Mouse (Mus musculus) lung, embryonic 14.5 days (tissue): ENCODE results near the gene Cd163. TPM values are rescaled to one million over a fixed set of nuclear protein-coding genes. Genes with fewer than 3 reads are reported as not detected.
"Not testable (repeated sequence)": the region's sequence is repeated elsewhere in the genome, so short reads cannot be mapped to it uniquely, and the experiment has no call there.

Experiments
- ATAC-seq: fragments of 200-750 bp; cut with Nextera tagmentation; 2 replicates; pipeline ENCODE4 v1.8.0; 2017; ENCODE audit warnings: mild to moderate bottlenecking, moderate TSS enrichment, moderate library complexity; ENCODE audit not compliant: insufficient read depth
- DNase-seq: peaks from one replicate; pipeline ENCODE4 v3.0.0-alpha.2; 2015
- H3K27ac ChIP-seq: fragments of 300-500 bp; sonication (generic); 2 replicates; pipeline ENCODE4 v1.5.1; 2014; ENCODE audit warnings: low read depth, mild to moderate bottlenecking, moderate library complexity
- H3K27me3 ChIP-seq: fragments of 300-500 bp; sonication (generic); 2 replicates; pipeline ENCODE4 v1.6.1; 2014; ENCODE audit warnings: low read length, control low read depth; ENCODE audit not compliant: insufficient read depth
- H3K36me3 ChIP-seq: fragments of 300-500 bp; sonication (generic); 2 replicates; pipeline ENCODE4 v1.6.1; 2014; ENCODE audit warnings: control low read depth; ENCODE audit not compliant: insufficient read depth
- H3K4me1 ChIP-seq: fragments of 300-500 bp; sonication (generic); 2 replicates; pipeline ENCODE4 v1.6.1; 2014; ENCODE audit warnings: antibody characterized with exemption, control low read depth; ENCODE audit not compliant: insufficient read depth
- H3K4me2 ChIP-seq: fragments of 300-500 bp; sonication (generic); 2 replicates; pipeline ENCODE4 v1.6.1; 2014; ENCODE audit warnings: mild to moderate bottlenecking
- H3K4me3 ChIP-seq: fragments of 300-500 bp; sonication (generic); 2 replicates; pipeline ENCODE4 v1.5.1; 2014; ENCODE audit warnings: low read depth, low read length
- H3K9ac ChIP-seq: fragments of 300-500 bp; sonication (generic); 2 replicates; pipeline ENCODE4 v1.6.1; 2014
- H3K9me3 ChIP-seq: fragments of 300-500 bp; sonication (generic); 2 replicates; pipeline ENCODE4 v1.6.1; 2016; ENCODE audit warnings: low read depth, low read length, control low read depth
- CTCF ChIP-seq: IDR thresholded peaks from 2 replicates; pipeline ENCODE4 v1.5.1; 2016; ENCODE audit warnings: antibody characterized with exemption, low read depth
- WGBS: fragments of 180-500 bp; shearing (Covaris S2); extraction: QIAGEN DNeasy Blood & Tissue Kit; methylation state at CpG from one replicate; pipeline ENCODE4 v1.1.7; 2014; 5-methylcytosine and 5-hydroxymethylcytosine counted together
- polyA plus RNA-seq: library from polyadenylated mRNA; unstranded; fragments of >200 nt; fragmentation: Nextera tagmentation; extraction: Ambion mirVana; gene quantifications from 2 replicates; pipeline ENCODE4 v1.2.1, GENCODE M21; 2014

The Cd163 gene
- polyA plus RNA-seq, 1 experiment from 2014 or later: 0.07 TPM

DNA sequence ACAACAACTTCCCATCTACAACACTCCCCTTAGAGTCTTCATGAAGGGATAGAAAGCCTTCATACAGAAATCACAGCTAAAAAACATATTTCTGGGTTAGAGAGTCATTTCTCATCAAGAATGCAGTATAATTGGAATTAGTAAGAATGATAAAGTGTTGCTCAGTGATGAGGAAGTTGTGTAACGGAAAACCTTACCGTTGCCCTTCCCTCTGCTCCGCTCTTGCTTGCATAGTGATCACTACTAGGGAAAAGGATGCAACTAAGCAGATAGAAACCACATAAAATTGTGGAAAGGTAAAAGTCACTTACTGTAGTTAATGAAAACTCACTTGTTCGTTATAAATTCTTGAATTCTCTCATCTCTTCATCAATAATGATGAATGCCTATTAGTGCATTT is 21.7 kb upstream of the Cd163 start:
- H3K9me3 ChIP-seq: no peaks in the 10 kb centered on the region
- H3K4me1 ChIP-seq: no peaks in the 10 kb centered on the region
- TF ChIP-seq CTCF: no peak
- 88% methylated on average over 4 of the region's 4 CpGs for WGBS
- H3K9ac ChIP-seq: no peak overlapping the region
- H3K27me3 ChIP-seq: no peaks in the 10 kb centered on the region
- no peak overlapping the region for H3K4me3 ChIP-seq
- ATAC-seq (no peak), DNase-seq (no peak)
- H3K27ac ChIP-seq: no peak overlapping the region
- H3K36me3 ChIP-seq: no peaks in the 10 kb centered on the region
- H3K4me2 ChIP-seq: no peak overlapping the region

DNA sequence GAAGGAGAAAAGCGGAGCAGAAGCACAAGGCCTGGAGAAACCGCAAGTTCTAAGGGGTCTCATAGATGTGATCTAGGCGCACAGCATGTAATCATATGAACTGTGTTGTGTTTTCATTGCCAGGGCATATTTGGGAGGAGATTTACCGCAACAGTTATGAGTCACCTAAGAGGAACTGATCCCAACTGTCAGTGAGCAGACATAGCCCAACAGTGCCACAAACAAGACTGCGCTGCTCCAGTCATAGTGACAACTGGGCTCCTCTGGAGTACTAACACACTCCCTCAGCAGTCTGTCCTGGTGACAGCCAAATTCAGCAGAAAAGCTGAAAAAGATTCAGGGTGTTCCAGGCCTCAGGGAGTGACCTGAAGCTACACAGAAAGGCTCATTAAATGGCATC is 7.1 kb upstream of the Cd163 start:
- not testable (repeated sequence) for H3K27ac ChIP-seq, DNase-seq, H3K9ac ChIP-seq, H3K27me3 ChIP-seq, ATAC-seq, H3K4me1 ChIP-seq, H3K4me3 ChIP-seq, H3K9me3 ChIP-seq, H3K36me3 ChIP-seq, H3K4me2 ChIP-seq
- 97% methylated on average over 4 of the region's 5 CpGs for WGBS

DNA sequence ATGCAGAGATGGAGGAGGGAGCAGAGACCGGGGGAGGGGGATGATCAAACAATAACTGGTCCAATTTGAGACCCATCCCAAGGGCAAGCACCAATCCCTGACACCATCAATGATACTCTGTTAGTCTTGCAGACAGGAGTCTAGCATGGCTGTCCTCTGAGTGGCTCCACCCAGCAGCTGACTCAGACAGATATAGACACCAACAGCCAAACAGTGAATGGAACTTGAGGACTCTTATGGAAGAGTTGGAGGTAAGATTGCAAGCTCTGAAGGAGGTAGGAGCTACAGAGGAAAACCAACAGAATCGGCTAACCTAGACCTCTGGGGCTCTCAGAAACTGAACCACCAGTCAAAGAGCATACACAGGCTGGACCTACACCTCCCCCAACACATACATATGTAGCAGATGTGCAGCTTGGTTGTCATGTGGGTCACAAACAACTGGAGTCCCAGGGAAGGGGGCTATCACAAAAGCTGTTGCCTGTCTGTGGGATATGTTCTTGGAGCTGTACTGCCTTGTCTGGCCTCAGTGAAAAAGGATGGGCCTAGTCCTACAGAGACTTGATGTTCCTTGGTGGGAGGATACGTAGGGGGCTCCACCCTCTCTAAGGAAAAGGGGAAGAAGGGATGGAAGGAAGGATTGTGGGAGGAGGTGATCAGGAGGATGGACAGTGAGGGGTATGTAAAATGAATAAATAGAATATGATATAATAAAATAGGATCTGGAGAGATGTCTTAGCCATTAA is 2.8 kb upstream of the Cd163 start:
- Histone ChIP-seq H3K36me3 (no peaks in the 10 kb centered on the region), H3K9me3 (no peaks in the 10 kb centered on the region), H3K27ac (no peak overlapping the region), H3K4me2 (no peak overlapping the region), H3K27me3 (no peaks in the 10 kb centered on the region), H3K4me1 (no peaks in the 10 kb centered on the region), H3K4me3 (no peak overlapping the region), H3K9ac (no peak overlapping the region)
- DNase-seq (no peak), ATAC-seq (no peak)
- no peak for TF ChIP-seq CTCF
- 83% methylated on average over 3 of the region's 3 CpGs for WGBS

DNA sequence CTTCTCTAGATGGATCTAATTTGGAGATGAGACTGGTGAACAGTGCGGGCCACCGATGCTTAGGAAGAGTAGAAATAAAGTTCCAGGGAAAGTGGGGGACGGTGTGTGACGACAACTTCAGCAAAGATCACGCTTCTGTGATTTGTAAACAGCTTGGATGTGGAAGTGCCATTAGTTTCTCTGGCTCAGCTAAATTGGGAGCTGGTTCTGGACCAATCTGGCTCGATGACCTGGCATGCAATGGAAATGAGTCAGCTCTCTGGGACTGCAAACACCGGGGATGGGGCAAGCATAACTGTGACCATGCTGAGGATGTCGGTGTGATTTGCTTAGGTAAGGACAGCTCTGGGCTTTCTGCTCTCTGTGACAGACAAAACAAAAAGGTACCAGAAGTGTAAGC is 4.5 kb downstream of the Cd163 start:
- no peak overlapping the region for H3K9ac ChIP-seq
- no peak overlapping the region for H3K4me2 ChIP-seq
- no peak overlapping the region for H3K4me3 ChIP-seq
- no peaks in the 10 kb centered on the region for H3K27me3 ChIP-seq
- no peak for TF ChIP-seq CTCF
- WGBS: 79% methylated on average over 8 of the region's 8 CpGs
- no peak for DNase-seq
- no peak for ATAC-seq
- no peak overlapping the region for H3K27ac ChIP-seq
- no peaks in the 10 kb centered on the region for H3K36me3 ChIP-seq
- H3K4me1 ChIP-seq: no peaks in the 10 kb centered on the region
- no peaks in the 10 kb centered on the region for H3K9me3 ChIP-seq

DNA sequence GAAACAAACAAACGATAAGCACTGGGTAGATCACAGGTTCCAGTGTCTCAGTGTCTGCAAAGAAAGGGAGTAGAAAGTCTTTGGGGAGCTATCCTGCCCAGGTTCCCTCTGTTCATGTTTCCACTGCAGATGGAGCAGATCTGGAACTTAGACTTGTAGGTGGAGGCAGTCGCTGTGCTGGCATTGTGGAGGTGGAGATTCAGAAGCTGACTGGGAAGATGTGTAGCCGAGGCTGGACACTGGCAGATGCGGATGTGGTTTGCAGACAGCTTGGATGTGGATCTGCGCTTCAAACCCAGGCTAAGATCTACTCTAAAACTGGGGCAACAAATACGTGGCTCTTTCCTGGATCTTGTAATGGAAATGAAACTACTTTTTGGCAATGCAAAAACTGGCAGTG is 7.8 kb downstream of the Cd163 start:
- Histone ChIP-seq H3K27ac (no peak overlapping the region), H3K4me2 (no peak overlapping the region), H3K36me3 (no peaks in the 10 kb centered on the region), H3K9ac (no peak overlapping the region), H3K4me3 (no peak overlapping the region), H3K4me1 (no peaks in the 10 kb centered on the region), H3K27me3 (no peaks in the 10 kb centered on the region), H3K9me3 (no peaks in the 10 kb centered on the region)
- DNase-seq (no peak), ATAC-seq (no peak)
- WGBS: 78% methylated on average over 6 of the region's 6 CpGs
- no peak for TF ChIP-seq CTCF

DNA sequence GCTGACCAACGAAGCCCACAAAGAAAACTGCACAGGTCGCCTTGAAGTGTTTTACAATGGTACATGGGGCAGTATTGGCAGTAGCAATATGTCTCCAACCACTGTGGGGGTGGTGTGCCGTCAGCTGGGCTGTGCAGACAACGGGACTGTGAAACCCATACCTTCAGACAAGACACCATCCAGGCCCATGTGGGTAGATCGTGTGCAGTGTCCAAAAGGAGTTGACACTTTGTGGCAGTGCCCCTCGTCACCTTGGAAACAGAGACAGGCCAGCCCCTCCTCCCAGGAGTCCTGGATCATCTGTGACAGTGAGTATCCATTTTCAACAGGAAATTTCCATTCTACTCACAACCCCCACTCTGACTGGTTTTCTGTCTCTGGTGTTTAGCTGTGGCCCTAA is 15.9 kb downstream of the Cd163 start:
- no peak for DNase-seq
- TF ChIP-seq CTCF: no peak
- Histone ChIP-seq H3K4me2 (no peak overlapping the region), H3K27ac (no peak overlapping the region), H3K36me3 (no peaks in the 10 kb centered on the region), H3K9ac (no peak overlapping the region), H3K9me3 (no peaks in the 10 kb centered on the region), H3K27me3 (no peaks in the 10 kb centered on the region), H3K4me1 (no peaks in the 10 kb centered on the region), H3K4me3 (no peak overlapping the region)
- 55% methylated on average over 6 of the region's 6 CpGs for WGBS
- no peak for ATAC-seq

DNA sequence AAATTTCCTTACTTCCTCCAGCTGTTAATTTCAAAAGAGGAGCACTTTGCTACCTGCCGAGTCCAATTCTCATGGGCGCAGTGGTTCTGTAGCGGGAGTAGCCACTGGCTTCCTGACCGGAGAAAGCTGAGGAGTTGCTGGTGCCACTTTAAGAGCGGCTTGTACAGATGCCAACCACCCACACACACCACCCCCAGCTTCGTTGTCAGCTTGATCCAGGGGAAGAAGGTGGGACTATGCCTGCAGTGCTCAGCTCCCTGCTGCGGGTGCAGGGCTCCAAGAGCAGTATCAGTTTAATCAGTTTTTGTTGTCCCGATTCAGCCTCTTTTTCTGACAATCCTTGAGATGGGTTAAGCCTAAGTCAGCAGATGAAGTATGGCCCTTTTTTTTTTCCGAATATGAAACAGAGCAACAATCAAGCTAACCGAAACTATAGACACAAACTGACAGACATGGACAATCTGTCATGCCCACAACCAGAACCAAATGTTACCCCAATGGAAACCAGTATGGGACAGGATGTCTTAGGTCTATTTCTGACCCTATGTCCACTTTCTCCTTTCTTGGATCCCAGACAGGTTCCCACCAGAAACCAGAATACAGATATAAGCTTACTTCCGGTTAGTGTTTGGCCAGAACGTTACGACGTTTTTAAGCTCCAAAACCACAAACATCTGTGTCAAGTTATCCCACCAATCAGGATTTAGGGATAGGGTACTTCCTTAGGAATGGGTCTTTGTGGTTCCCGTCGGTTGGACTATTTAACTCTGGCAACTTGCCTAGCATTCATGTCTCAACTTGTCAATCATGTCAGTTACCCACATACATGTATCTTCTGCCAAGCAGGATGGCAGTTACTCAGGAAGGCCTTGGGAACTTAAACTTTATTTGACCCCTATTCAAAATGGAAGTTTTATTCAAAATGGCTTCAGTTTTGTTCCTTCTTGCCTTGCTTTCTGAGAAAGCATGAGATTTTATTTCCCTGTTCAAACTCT is 17.3 kb downstream of the Cd163 start:
- Histone ChIP-seq H3K4me2 (no peak overlapping the region), H3K36me3 (no peaks in the 10 kb centered on the region), H3K27ac (no peak overlapping the region), H3K9me3 (no peaks in the 10 kb centered on the region), H3K4me1 (no peaks in the 10 kb centered on the region), H3K9ac (no peak overlapping the region), H3K27me3 (no peaks in the 10 kb centered on the region), H3K4me3 (no peak overlapping the region)
- no peak for TF ChIP-seq CTCF
- ATAC-seq: no peak
- 73% methylated on average over 16 of the region's 16 CpGs for WGBS
- no peak for DNase-seq
